Mouse (Mus musculus) C2C12 (cell line): Measurements from ENCODE around the gene Cask.

Experiments
- CEBPB ChIP-seq: IDR thresholded peaks from one replicate; pipeline ENCODE4 v1.6.1; 2011; ENCODE audit warnings: low read depth, mild to moderate bottlenecking, control low read depth, moderate library complexity
- CTCF ChIP-seq: IDR thresholded peaks from one replicate; pipeline ENCODE4 v1.5.1; 2011; ENCODE audit not compliant: control insufficient read depth, insufficient read depth, insufficient read length
- MAX ChIP-seq: IDR thresholded peaks from one replicate; pipeline ENCODE4 v1.6.1; 2011; ENCODE audit warnings: mild to moderate bottlenecking, control low read depth
- MYOD1 ChIP-seq: IDR thresholded peaks from one replicate; pipeline ENCODE4 v1.6.1; 2011; ENCODE audit warnings: low read depth; ENCODE audit not compliant: control insufficient read depth, insufficient read length
- MYOG ChIP-seq: IDR thresholded peaks from one replicate; pipeline ENCODE4 v1.6.1; 2011; ENCODE audit not compliant: control insufficient read depth, insufficient read length; ENCODE audit errors: extremely low read depth
- USF1 ChIP-seq: IDR thresholded peaks from one replicate; pipeline ENCODE4 v1.6.1; 2011; ENCODE audit warnings: low read depth, mild to moderate bottlenecking, control low read depth, moderate library complexity

DNA sequence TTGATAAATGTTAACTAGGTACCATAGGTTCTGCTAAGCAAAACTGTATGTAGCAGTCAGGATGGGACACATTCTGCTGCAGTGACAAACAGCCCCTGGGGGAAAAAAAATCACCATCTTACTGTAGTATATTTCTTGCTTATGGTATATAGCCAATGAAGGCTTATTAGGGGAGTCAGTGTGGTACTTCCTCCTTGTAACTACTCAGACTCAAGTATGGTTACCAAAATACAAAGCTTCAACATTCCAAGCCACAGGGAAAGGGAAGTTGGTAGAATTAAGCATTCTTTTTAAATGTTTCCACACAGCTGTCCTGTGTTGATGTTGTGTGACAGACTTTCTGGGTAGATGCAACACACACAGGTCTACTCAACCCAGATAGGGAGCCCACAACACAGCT is 358.2 kb downstream of the Cask start:
- TF ChIP-seq CTCF (no peak), USF1 (no peak), MAX (no peak), CEBPB (no peak), MYOD1 (no peak), MYOG (no peak)
